Mouse (Mus musculus): ENCODE results near the gene Cd5. TPM values are rescaled to one million over a fixed set of nuclear protein-coding genes. Genes with fewer than 3 reads are reported as not detected.

Cd5 gene
- polyA plus RNA-seq, 1 experiment from 2014 or later, result 0.18 TPM

- H3K27ac ChIP-seq, result no peak overlapping the region
- no peak overlapping the region for H3K4me3 ChIP-seq
- H3K4me1 ChIP-seq (replicated peaks), result 0 out of 2 replicates have a peak, but pooled peaks cover 3% of the 10 kb centered on the region
- 91% methylated on average over 3 of the region's 3 CpGs for WGBS
- H3K27me3 ChIP-seq (ENCODE audit: insufficient read depth, poor library complexity, severe bottlenecking), result no peaks in the 10 kb centered on the region
- no peaks in the 10 kb centered on the region for H3K36me3 ChIP-seq
- H3K9me3 ChIP-seq, result no peaks in the 10 kb centered on the region
- DNase-seq (ENCODE audit: low spot score), result no peak
Observed at GRCm38 (mm10) chr19:10735061-10735460, 3.7 kb downstream of the Cd5 start.

GRCm38 (mm10) chr19:10734554-10734953, 4.2 kb downstream of the Cd5 start:
- no peaks in the 10 kb centered on the region for H3K27me3 ChIP-seq (ENCODE audit: insufficient read depth, poor library complexity, severe bottlenecking)
- H3K4me3 ChIP-seq, result no peak overlapping the region
- H3K4me1 ChIP-seq (replicated peaks), result 0 out of 2 replicates have a peak, but pooled peaks cover 3% of the 10 kb centered on the region
- H3K9me3 ChIP-seq, result no peaks in the 10 kb centered on the region
- no peaks in the 10 kb centered on the region for H3K36me3 ChIP-seq
- H3K27ac ChIP-seq, result no peak overlapping the region
- DNase-seq (ENCODE audit: low spot score), result no peak
- WGBS, result 89% methylated on average over 7 of the region's 7 CpGs

- Histone ChIP-seq H3K27ac (no peak overlapping the region), H3K4me3 (no peak overlapping the region), H3K4me1 (replicated peaks) (no peaks in the 10 kb centered on the region), H3K36me3 (no peaks in the 10 kb centered on the region), H3K27me3 (ENCODE audit: insufficient read depth, poor library complexity, severe bottlenecking) (no peaks in the 10 kb centered on the region), H3K9me3 (no peaks in the 10 kb centered on the region)
- 87% methylated on average over 10 of the region's 10 CpGs for WGBS
- no peak for DNase-seq (ENCODE audit: low spot score)
Observed at GRCm38 (mm10) chr19:10733501-10734127, 5.2 kb downstream of the Cd5 start.

- Histone ChIP-seq H3K27ac (no peak overlapping the region), H3K4me1 (replicated peaks) (no peaks in the 10 kb centered on the region), H3K4me3 (no peak overlapping the region), H3K9me3 (no peaks in the 10 kb centered on the region), H3K27me3 (ENCODE audit: insufficient read depth, poor library complexity, severe bottlenecking) (no peaks in the 10 kb centered on the region), H3K36me3 (no peaks in the 10 kb centered on the region)
- WGBS, result 95% methylated on average over 7 of the region's 7 CpGs
- no peak for DNase-seq (ENCODE audit: low spot score)
Observed at GRCm38 (mm10) chr19:10732741-10733140, 6.1 kb downstream of the Cd5 start.

GRCm38 (mm10) chr19:10731975-10732374, 6.8 kb downstream of the Cd5 start:
- H3K27me3 ChIP-seq (ENCODE audit: insufficient read depth, poor library complexity, severe bottlenecking), result no peaks in the 10 kb centered on the region
- H3K9me3 ChIP-seq, result no peaks in the 10 kb centered on the region
- no peak overlapping the region for H3K4me3 ChIP-seq
- no peaks in the 10 kb centered on the region for H3K36me3 ChIP-seq
- no peak overlapping the region for H3K27ac ChIP-seq
- 95% methylated on average over 7 of the region's 7 CpGs for WGBS
- H3K4me1 ChIP-seq (replicated peaks), result no peaks in the 10 kb centered on the region
- DNase-seq (ENCODE audit: low spot score), result no peak

- 79% methylated on average over 5 of the region's 5 CpGs for WGBS
- H3K27ac ChIP-seq, result no peak overlapping the region
- no peak for DNase-seq (ENCODE audit: low spot score)
Observed at GRCm38 (mm10) chr19:10730469-10730868, 8.3 kb downstream of the Cd5 start.

GRCm38 (mm10) chr19:10729889-10730288, 8.9 kb downstream of the Cd5 start:
- 87% methylated on average over 10 of the region's 10 CpGs for WGBS
- no peaks in the 10 kb centered on the region for H3K27me3 ChIP-seq (ENCODE audit: insufficient read depth, poor library complexity, severe bottlenecking)

More at GRCm38 (mm10) chr19:10730469-10730868, 8.3 kb downstream of the Cd5 start:
- no peaks in the 10 kb centered on the region for H3K4me1 ChIP-seq (replicated peaks)
- no peaks in the 10 kb centered on the region for H3K9me3 ChIP-seq
- no peaks in the 10 kb centered on the region for H3K36me3 ChIP-seq
- no peak overlapping the region for H3K4me3 ChIP-seq
- H3K27me3 ChIP-seq (ENCODE audit: insufficient read depth, poor library complexity, severe bottlenecking), result no peaks in the 10 kb centered on the region

GRCm38 (mm10) chr19:10724629-10725363, 14.0 kb downstream of the Cd5 start:
- Histone ChIP-seq H3K4me3 (no peak overlapping the region), H3K36me3 (no peaks in the 10 kb centered on the region), H3K27ac (0 out of 2 replicates have a peak overlapping the region, but pooled peaks have one; percentile 0), H3K27me3 (ENCODE audit: insufficient read depth, poor library complexity, severe bottlenecking) (peaks cover 7% of the 10 kb centered on the region; the same call in 1 of the 2 replicates), H3K9me3 (no peaks in the 10 kb centered on the region), H3K4me1 (replicated peaks) (peaks cover 43% of the 10 kb centered on the region)
- 70% methylated on average over 13 of the region's 13 CpGs for WGBS
- DNase-seq (ENCODE audit: low spot score), result no peak

More at GRCm38 (mm10) chr19:10729889-10730288, 8.9 kb downstream of the Cd5 start:
- Histone ChIP-seq H3K9me3 (no peaks in the 10 kb centered on the region), H3K4me1 (replicated peaks) (peaks cover 2% of the 10 kb centered on the region; the same call in 1 of the 2 replicates), H3K36me3 (no peaks in the 10 kb centered on the region), H3K27ac (no peak overlapping the region), H3K4me3 (no peak overlapping the region)
- no peak for DNase-seq (ENCODE audit: low spot score)

- H3K4me3 ChIP-seq, result no peak overlapping the region
- peaks cover 49% of the 10 kb centered on the region for H3K4me1 ChIP-seq (replicated peaks)
- no peak overlapping the region for H3K27ac ChIP-seq
- no peak for DNase-seq (ENCODE audit: low spot score)
- H3K36me3 ChIP-seq, result no peaks in the 10 kb centered on the region
- no peaks in the 10 kb centered on the region for H3K9me3 ChIP-seq
- peaks cover 7% of the 10 kb centered on the region; the same call in 1 of the 2 replicates for H3K27me3 ChIP-seq (ENCODE audit: insufficient read depth, poor library complexity, severe bottlenecking)
- 47% methylated on average over 5 of the region's 5 CpGs for WGBS
Observed at GRCm38 (mm10) chr19:10723649-10724048, 15.2 kb downstream of the Cd5 start.

- no peak overlapping the region; the same call in 1 of the 2 replicates for H3K27ac ChIP-seq
- H3K4me1 ChIP-seq (replicated peaks), result peaks cover 49% of the 10 kb centered on the region
- no peak overlapping the region for H3K4me3 ChIP-seq
- peaks cover 7% of the 10 kb centered on the region; the same call in 1 of the 2 replicates for H3K27me3 ChIP-seq (ENCODE audit: insufficient read depth, poor library complexity, severe bottlenecking)
- no peaks in the 10 kb centered on the region for H3K9me3 ChIP-seq
- 16% methylated on average over 13 of the region's 13 CpGs for WGBS
- no peak for DNase-seq (ENCODE audit: low spot score)
- no peaks in the 10 kb centered on the region for H3K36me3 ChIP-seq
Observed at GRCm38 (mm10) chr19:10723084-10723483, 15.7 kb downstream of the Cd5 start.

GRCm38 (mm10) chr19:10721064-10721463, 17.7 kb downstream of the Cd5 start:
- peaks cover 49% of the 10 kb centered on the region for H3K4me1 ChIP-seq (replicated peaks)
- WGBS, result 63% methylated on average over 5 of the region's 5 CpGs
- peaks cover 7% of the 10 kb centered on the region; the same call in 1 of the 2 replicates for H3K27me3 ChIP-seq (ENCODE audit: insufficient read depth, poor library complexity, severe bottlenecking)
- no peaks in the 10 kb centered on the region for H3K36me3 ChIP-seq
- no peak overlapping the region for H3K4me3 ChIP-seq
- no peaks in the 10 kb centered on the region for H3K9me3 ChIP-seq
- no peak for DNase-seq (ENCODE audit: low spot score)
- H3K27ac ChIP-seq, result no peak overlapping the region; the same call in 1 of the 2 replicates

- 21% methylated on average over 3 of the region's 3 CpGs for WGBS
- Histone ChIP-seq H3K4me1 (replicated peaks) (peaks cover 49% of the 10 kb centered on the region), H3K36me3 (no peaks in the 10 kb centered on the region), H3K27me3 (ENCODE audit: insufficient read depth, poor library complexity, severe bottlenecking) (peaks cover 7% of the 10 kb centered on the region; the same call in 1 of the 2 replicates), H3K4me3 (no peak overlapping the region), H3K9me3 (no peaks in the 10 kb centered on the region), H3K27ac (peak overlapping the region; percentile 76)
- no peak for DNase-seq (ENCODE audit: low spot score)
Observed at GRCm38 (mm10) chr19:10720524-10720923, 18.3 kb downstream of the Cd5 start.

- H3K4me3 ChIP-seq, result no peak overlapping the region
- peak overlapping the region; percentile 76 for H3K27ac ChIP-seq
- H3K9me3 ChIP-seq, result no peaks in the 10 kb centered on the region
- H3K36me3 ChIP-seq, result no peaks in the 10 kb centered on the region
- peaks cover 46% of the 10 kb centered on the region for H3K4me1 ChIP-seq (replicated peaks)
- no peak for DNase-seq (ENCODE audit: low spot score)
- WGBS, result 44% methylated on average over 2 of the region's 2 CpGs
- peaks cover 7% of the 10 kb centered on the region; the same call in 1 of the 2 replicates for H3K27me3 ChIP-seq (ENCODE audit: insufficient read depth, poor library complexity, severe bottlenecking)
Observed at GRCm38 (mm10) chr19:10719751-10720150, 19.1 kb downstream of the Cd5 start.

All from hindbrain, embryonic 10.5 days (tissue).